Mouse (Mus musculus) neural tube, embryonic 14.5 days (tissue): ENCODE data around the gene Trim71. TPM values are rescaled to one million over a fixed set of nuclear protein-coding genes. Genes with fewer than 3 reads are reported as not detected.

Experiments used
- ATAC-seq: fragments of 200-750 bp; cut with Nextera tagmentation; 2 replicates; pipeline ENCODE4 v1.8.0; 2017; ENCODE audit warnings: low read depth, mild to moderate bottlenecking, moderate TSS enrichment, moderate library complexity
- H3K27ac ChIP-seq: fragments of 300-500 bp; sonication (generic); 2 replicates; pipeline ENCODE4 v1.5.1; 2014; ENCODE audit warnings: low read depth, mild to moderate bottlenecking, control low read depth, low read length, moderate library complexity, mixed read lengths
- H3K27me3 ChIP-seq: fragments of 300-500 bp; sonication (generic); 2 replicates; pipeline ENCODE4 v1.6.1; 2014; ENCODE audit warnings: low read length; ENCODE audit not compliant: control insufficient read depth, insufficient read depth
- H3K36me3 ChIP-seq: fragments of 300-500 bp; sonication (generic); 2 replicates; pipeline ENCODE4 v1.6.1; 2014; ENCODE audit warnings: low read length, mixed read lengths; ENCODE audit not compliant: control insufficient read depth, insufficient read depth
- H3K4me1 ChIP-seq: fragments of 300-500 bp; sonication (generic); 2 replicates; pipeline ENCODE4 v1.6.1; 2014; ENCODE audit warnings: low read length; ENCODE audit not compliant: control insufficient read depth, insufficient read depth
- H3K4me2 ChIP-seq: fragments of 300-500 bp; sonication (generic); 2 replicates; pipeline ENCODE4 v1.6.1; 2014; ENCODE audit warnings: mild to moderate bottlenecking, low read depth, low read length, control low read depth
- H3K4me3 ChIP-seq: fragments of 300-500 bp; sonication (generic); 2 replicates; pipeline ENCODE4 v1.5.1; 2014; ENCODE audit warnings: low read depth, low read length, control low read depth, mixed read lengths
- H3K9ac ChIP-seq: fragments of 300-500 bp; sonication (generic); replicated peaks from 2 replicates; pipeline ENCODE4 v1.6.1; 2014; ENCODE audit warnings: low read depth, mild to moderate bottlenecking, control low read depth, low read length, mixed read lengths
- H3K9me3 ChIP-seq: fragments of 300-500 bp; sonication (generic); 2 replicates; pipeline ENCODE4 v1.6.1; 2016; ENCODE audit warnings: low read length; ENCODE audit not compliant: control insufficient read depth
- WGBS: fragments of 180-500 bp; shearing (Covaris S2); extraction: QIAGEN DNeasy Blood & Tissue Kit; methylation state at CpG from one replicate; pipeline ENCODE4 v1.1.7; 2014; 5-methylcytosine and 5-hydroxymethylcytosine counted together
- polyA plus RNA-seq: library from polyadenylated mRNA; unstranded; fragments of >200 nt; fragmentation: Nextera tagmentation; extraction: Ambion mirVana; gene quantifications from 2 replicates; pipeline ENCODE4 v1.2.1, GENCODE M21; 2014

Trim71 gene
- polyA plus RNA-seq, 1 experiment from 2014 or later, result 0.28 TPM

- Histone ChIP-seq H3K4me1 (no peaks in the 10 kb centered on the region), H3K4me3 (no peak overlapping the region), H3K27me3 (no peaks in the 10 kb centered on the region), H3K9me3 (no peaks in the 10 kb centered on the region), H3K4me2 (no peak overlapping the region), H3K27ac (no peak overlapping the region), H3K9ac (no peak overlapping the region), H3K36me3 (no peaks in the 10 kb centered on the region)
- WGBS, result 87% methylated on average over 23 of the region's 23 CpGs
- no peak for ATAC-seq
Measured at GRCm38 (mm10) chr9:114487481-114488258, 76.5 kb downstream of the Trim71 start.

GRCm38 (mm10) chr9:114486808-114487207 lies 77.4 kb downstream of the Trim71 start:
- no peak overlapping the region for H3K4me2 ChIP-seq
- no peak for ATAC-seq
- 84% methylated on average over 4 of the region's 4 CpGs for WGBS
- no peak overlapping the region for H3K9ac ChIP-seq
- H3K27ac ChIP-seq, result no peak overlapping the region
- H3K9me3 ChIP-seq, result no peaks in the 10 kb centered on the region
- no peaks in the 10 kb centered on the region for H3K27me3 ChIP-seq
- H3K4me1 ChIP-seq, result no peaks in the 10 kb centered on the region
- H3K36me3 ChIP-seq, result no peaks in the 10 kb centered on the region
- H3K4me3 ChIP-seq, result no peak overlapping the region

GRCm38 (mm10) chr9:114484771-114485170 lies 79.4 kb downstream of the Trim71 start:
- ATAC-seq, result no peak
- WGBS, result 82% methylated on average over 5 of the region's 5 CpGs

GRCm38 (mm10) chr9:114480940-114481339 lies 83.2 kb downstream of the Trim71 start:
- Histone ChIP-seq H3K27ac (no peak overlapping the region), H3K9me3 (no peaks in the 10 kb centered on the region), H3K4me1 (no peaks in the 10 kb centered on the region), H3K4me2 (no peak overlapping the region), H3K4me3 (no peak overlapping the region), H3K27me3 (no peaks in the 10 kb centered on the region), H3K9ac (no peak overlapping the region), H3K36me3 (no peaks in the 10 kb centered on the region)
- no peak for ATAC-seq
- WGBS, result 78% methylated on average over 3 of the region's 3 CpGs

More at GRCm38 (mm10) chr9:114484771-114485170, 79.4 kb downstream of the Trim71 start:
- Histone ChIP-seq H3K4me3 (no peak overlapping the region), H3K9ac (no peak overlapping the region), H3K4me1 (no peaks in the 10 kb centered on the region), H3K9me3 (no peaks in the 10 kb centered on the region), H3K27ac (no peak overlapping the region), H3K27me3 (no peaks in the 10 kb centered on the region), H3K4me2 (no peak overlapping the region), H3K36me3 (no peaks in the 10 kb centered on the region)

GRCm38 (mm10) chr9:114477019-114477418 lies 87.2 kb downstream of the Trim71 start:
- Histone ChIP-seq H3K36me3 (no peaks in the 10 kb centered on the region), H3K27me3 (no peaks in the 10 kb centered on the region), H3K27ac (no peak overlapping the region), H3K4me1 (no peaks in the 10 kb centered on the region), H3K4me3 (no peak overlapping the region), H3K9ac (no peak overlapping the region), H3K4me2 (no peak overlapping the region), H3K9me3 (no peaks in the 10 kb centered on the region)
- no peak for ATAC-seq
- WGBS, result 96% methylated on average over 9 of the region's 9 CpGs

GRCm38 (mm10) chr9:114471892-114472291 lies 92.3 kb downstream of the Trim71 start:
- Histone ChIP-seq H3K27ac (no peak overlapping the region), H3K9ac (no peak overlapping the region), H3K4me3 (no peak overlapping the region), H3K4me2 (no peak overlapping the region), H3K36me3 (no peaks in the 10 kb centered on the region), H3K9me3 (no peaks in the 10 kb centered on the region), H3K27me3 (no peaks in the 10 kb centered on the region), H3K4me1 (no peaks in the 10 kb centered on the region)
- ATAC-seq, result no peak
- 84% methylated on average over 7 of the region's 7 CpGs for WGBS

GRCm38 (mm10) chr9:114468701-114469100 lies 95.5 kb downstream of the Trim71 start:
- Histone ChIP-seq H3K27me3 (no peaks in the 10 kb centered on the region), H3K4me1 (no peaks in the 10 kb centered on the region), H3K9me3 (no peaks in the 10 kb centered on the region), H3K4me3 (no peak overlapping the region), H3K27ac (no peak overlapping the region), H3K36me3 (peaks cover 4% of the 10 kb centered on the region; the same call in 1 of the 2 replicates), H3K9ac (no peak overlapping the region), H3K4me2 (no peak overlapping the region)
- no peak for ATAC-seq
- 95% methylated on average over 4 of the region's 4 CpGs for WGBS

- Histone ChIP-seq H3K4me3 (no peak overlapping the region), H3K4me1 (no peaks in the 10 kb centered on the region), H3K36me3 (peaks cover 4% of the 10 kb centered on the region; the same call in 1 of the 2 replicates), H3K9me3 (no peaks in the 10 kb centered on the region), H3K27ac (no peak overlapping the region), H3K27me3 (no peaks in the 10 kb centered on the region), H3K4me2 (no peak overlapping the region), H3K9ac (no peak overlapping the region)
- ATAC-seq, result no peak
- 91% methylated on average over 5 of the region's 5 CpGs for WGBS
Measured at GRCm38 (mm10) chr9:114468217-114468616, 96.0 kb downstream of the Trim71 start.

GRCm38 (mm10) chr9:114466871-114467270 lies 97.3 kb downstream of the Trim71 start:
- Histone ChIP-seq H3K9ac (no peak overlapping the region), H3K27me3 (no peaks in the 10 kb centered on the region), H3K9me3 (no peaks in the 10 kb centered on the region), H3K36me3 (peaks cover 4% of the 10 kb centered on the region; the same call in 1 of the 2 replicates), H3K4me1 (no peaks in the 10 kb centered on the region), H3K4me3 (no peak overlapping the region), H3K27ac (no peak overlapping the region), H3K4me2 (no peak overlapping the region)
- no peak for ATAC-seq
- WGBS, result 78% methylated on average over 7 of the region's 7 CpGs
